Comparison of ENCODE assay signal across 14 mouse cellular contexts in genomic region chr12:51734605-51735211, GRCm38 (mm10). TPM values are rescaled to one million over a fixed set of nuclear protein-coding genes. Genes with fewer than 3 reads are reported as not detected.
DNase-seq lines count a peak whose midpoint lies in the region; ATAC-seq lines count a peak whose summit lies in the region.
"Had no signal": no experiment of that assay in that cellular context is flagged by ENCODE, and none has a peak within 500 bp of the region (broad histone marks: within the 10 kb centered on the region; RNA-seq: fewer than 3 reads in every experiment).

No protein-coding gene starts in this region.

- no peaks in the 10 kb centered on the region for H3K36me3 ChIP-seq in intestine, embryonic 16.5 days (ENCODE audit: control insufficient read depth, insufficient read depth, low read length)
- H3K36me3 ChIP-seq in stomach, embryonic 15.5 days, result no peaks in the 10 kb centered on the region

- no peaks in the 10 kb centered on the region for H3K9me3 ChIP-seq in intestine, embryonic 16.5 days (ENCODE audit: control insufficient read depth, low read length)
- no peaks in the 10 kb centered on the region for H3K9me3 ChIP-seq in stomach, embryonic 15.5 days
- H3K9me3 ChIP-seq: megakaryocyte, embryonic 14.5 days had no signal

- 56% methylated on average over 14 of the region's 14 CpGs for WGBS in intestine, embryonic 16.5 days
- 49% methylated on average over 14 of the region's 14 CpGs for WGBS in stomach, embryonic 15.5 days

- no peak overlapping the region for H3K9ac ChIP-seq in intestine, embryonic 16.5 days (ENCODE audit: low read depth, low read length)
- no peak overlapping the region for H3K9ac ChIP-seq in stomach, embryonic 15.5 days

- H3K27me3 ChIP-seq in intestine, embryonic 16.5 days (replicated peaks; ENCODE audit: control insufficient read depth, insufficient read depth, low read length), result no peaks in the 10 kb centered on the region
- H3K27me3 ChIP-seq in stomach, embryonic 15.5 days (replicated peaks), result no peaks in the 10 kb centered on the region
- H3K27me3 ChIP-seq: megakaryocyte, embryonic 14.5 days had no signal

- DNase-seq in heart, adult 11 months, result peak; percentile 91
- no peak for DNase-seq in heart, postnatal 25 days (ENCODE audit: low spot score)
- peak; percentile 25 to 36 for DNase-seq in lung, adult 18-20 months
- DNase-seq in lung, postnatal 25 days (ENCODE audit: low spot score), result no peak
- DNase-seq in left cerebral cortex, postnatal 4 days, result no peak
- DNase-seq in thymus, adult 18-20 months, result no peak
- DNase-seq: adrenal gland, adult 2 months; kidney, adult 9 months; liver; thymus, postnatal 14 days had no signal

- H3K4me2 ChIP-seq in intestine, embryonic 16.5 days (ENCODE audit: low read depth, low read length), result 0 out of 2 replicates have a peak overlapping the region, but pooled peaks have one; percentile 16
- H3K4me2 ChIP-seq in stomach, embryonic 15.5 days, result peak overlapping the region; percentile 38

- peak; percentile 54 for ATAC-seq in intestine, embryonic 16.5 days
- no peak for ATAC-seq in stomach, embryonic 15.5 days (ENCODE audit: insufficient read depth, low FRiP score, low read depth)

- no peak overlapping the region for H3K4me3 ChIP-seq in intestine, embryonic 16.5 days (ENCODE audit: low read length)
- 0 out of 2 replicates have a peak overlapping the region, but pooled peaks have one; percentile 5 for H3K4me3 ChIP-seq in stomach, embryonic 15.5 days (replicated peaks)
- H3K4me3 ChIP-seq: erythroblast, embryonic 14.5 days; megakaryocyte, embryonic 14.5 days had no signal

- H3K27ac ChIP-seq in intestine, embryonic 16.5 days (ENCODE audit: low read length), result peak overlapping the region; percentile 51; the same call in 1 of the 2 replicates
- H3K27ac ChIP-seq in stomach, embryonic 15.5 days, result peak overlapping the region; percentile 77

- intact Hi-C loops in heart, postnatal 25 days (cut with DNase I), result no loop called here
- intact Hi-C loops in left cerebral cortex, postnatal 4 days (cut with DNase I), result no loop called here

- peaks cover 16% of the 10 kb centered on the region for H3K4me1 ChIP-seq in intestine, embryonic 16.5 days (ENCODE audit: control insufficient read depth, insufficient read depth, low read length)
- peaks cover 22% of the 10 kb centered on the region for H3K4me1 ChIP-seq in stomach, embryonic 15.5 days

RNA-seq across cellular contexts. Expression of gene Strn3, which starts 43.0 kb away (rescaled TPM):
- total RNA-seq in heart, postnatal 25 days (2021), result 100 to 1,000 TPM; 104 to 105 TPM
- polyA plus RNA-seq in intestine, embryonic 16.5 days (2015; fragmentation: Nextera tagmentation; extraction: Ambion mirVana), result 14.5 and 25.2 TPM in 2 replicates
- 38.9 and 40.6 TPM in 2 replicates for polyA plus RNA-seq in stomach, embryonic 15.5 days (2015; fragmentation: Nextera tagmentation; extraction: Ambion mirVana)
- 10 to 100 TPM; 88.1 to 92.9 TPM for total RNA-seq in left cerebral cortex, postnatal 4 days (2021)

RNA-seq across cellular contexts. Expression of gene Ap4s1, which starts 43.9 kb away (rescaled TPM):
- total RNA-seq in heart, postnatal 25 days (2021), result 10 to 100 TPM; 48.8 to 55.6 TPM
- 20.7 and 21.1 TPM in 2 replicates for polyA plus RNA-seq in intestine, embryonic 16.5 days (2015; fragmentation: Nextera tagmentation; extraction: Ambion mirVana)
- 27.7 and 31.3 TPM in 2 replicates for polyA plus RNA-seq in stomach, embryonic 15.5 days (2015; fragmentation: Nextera tagmentation; extraction: Ambion mirVana)
- 10 to 100 TPM; 31.5 to 31.6 TPM for total RNA-seq in left cerebral cortex, postnatal 4 days (2021)

Comparison
In these comparisons a context has a peak if more than half of its experiments do, and no peak if none do; other contexts are left out.
1. DNase-seq: peak in heart, adult 11 months (single experiment) and lung, adult 18-20 months (2 of 2); none in heart, postnatal 25 days (single experiment), lung, postnatal 25 days (single experiment), left cerebral cortex, postnatal 4 days (single experiment) and thymus, adult 18-20 months (0 of 2).